Mouse (Mus musculus): ENCODE measurements around the gene Cdh13. TPM values are rescaled to one million over a fixed set of nuclear protein-coding genes. Genes with fewer than 3 reads are reported as not detected.

Cdh13 gene
- polyA plus RNA-seq, 1 experiment from 2014 or later = 20.0 TPM

GRCm38 (mm10) chr8:119072291-119072690 lies 788.8 kb downstream of the Cdh13 start:
- Histone ChIP-seq H3K9me3 (replicated peaks) (no peaks in the 10 kb centered on the region), H3K4me1 (no peaks in the 10 kb centered on the region), H3K27me3 (no peaks in the 10 kb centered on the region), H3K4me2 (replicated peaks) (no peak overlapping the region), H3K9ac (no peak overlapping the region), H3K36me3 (no peaks in the 10 kb centered on the region), H3K27ac (replicated peaks) (no peak overlapping the region), H3K4me3 (replicated peaks) (no peak overlapping the region)
- 72% methylated on average over 6 of the region's 6 CpGs for WGBS
- no peak for ATAC-seq (ENCODE audit: insufficient number of reproducible peaks, low FRiP score, low TSS enrichment, low read depth)

GRCm38 (mm10) chr8:119085022-119085421 lies 801.5 kb downstream of the Cdh13 start:
- H3K4me3 ChIP-seq (replicated peaks) = no peak overlapping the region
- no peaks in the 10 kb centered on the region for H3K36me3 ChIP-seq
- no peak overlapping the region for H3K27ac ChIP-seq (replicated peaks)
- 66% methylated on average over 8 of the region's 8 CpGs for WGBS
- ATAC-seq (ENCODE audit: insufficient number of reproducible peaks, low FRiP score, low TSS enrichment, low read depth) = no peak
- H3K4me2 ChIP-seq (replicated peaks) = no peak overlapping the region
- H3K9ac ChIP-seq = no peak overlapping the region
- H3K4me1 ChIP-seq = no peaks in the 10 kb centered on the region
- no peaks in the 10 kb centered on the region for H3K9me3 ChIP-seq (replicated peaks)
- H3K27me3 ChIP-seq = no peaks in the 10 kb centered on the region

GRCm38 (mm10) chr8:119098261-119098660 lies 814.7 kb downstream of the Cdh13 start:
- Histone ChIP-seq H3K4me3 (replicated peaks) (no peak overlapping the region), H3K27ac (replicated peaks) (no peak overlapping the region), H3K4me1 (0 out of 2 replicates have a peak, but pooled peaks cover 4% of the 10 kb centered on the region), H3K9ac (no peak overlapping the region), H3K9me3 (replicated peaks) (no peaks in the 10 kb centered on the region), H3K27me3 (no peaks in the 10 kb centered on the region), H3K4me2 (replicated peaks) (no peak overlapping the region), H3K36me3 (no peaks in the 10 kb centered on the region)
- 16% methylated on average over 6 of the region's 6 CpGs for WGBS
- ATAC-seq (ENCODE audit: insufficient number of reproducible peaks, low FRiP score, low TSS enrichment, low read depth) = no peak

GRCm38 (mm10) chr8:119102871-119103270 lies 819.3 kb downstream of the Cdh13 start:
- H3K36me3 ChIP-seq = no peaks in the 10 kb centered on the region

GRCm38 (mm10) chr8:119109655-119110054 lies 826.1 kb downstream of the Cdh13 start:
- Histone ChIP-seq H3K9ac (no peak overlapping the region), H3K4me2 (replicated peaks) (no peak overlapping the region), H3K27ac (replicated peaks) (no peak overlapping the region), H3K9me3 (replicated peaks) (no peaks in the 10 kb centered on the region), H3K4me3 (replicated peaks) (no peak overlapping the region), H3K4me1 (no peaks in the 10 kb centered on the region), H3K36me3 (no peaks in the 10 kb centered on the region), H3K27me3 (no peaks in the 10 kb centered on the region)
- WGBS = 69% methylated on average over 7 of the region's 7 CpGs
- ATAC-seq (ENCODE audit: insufficient number of reproducible peaks, low FRiP score, low TSS enrichment, low read depth) = no peak

More at GRCm38 (mm10) chr8:119102871-119103270, 819.3 kb downstream of the Cdh13 start:
- no peak overlapping the region for H3K27ac ChIP-seq (replicated peaks)
- H3K27me3 ChIP-seq = no peaks in the 10 kb centered on the region
- H3K9me3 ChIP-seq (replicated peaks) = no peaks in the 10 kb centered on the region
- 66% methylated on average over 6 of the region's 6 CpGs for WGBS
- H3K4me2 ChIP-seq (replicated peaks) = no peak overlapping the region
- H3K4me1 ChIP-seq = 0 out of 2 replicates have a peak, but pooled peaks cover 3% of the 10 kb centered on the region
- H3K4me3 ChIP-seq (replicated peaks) = no peak overlapping the region
- no peak for ATAC-seq (ENCODE audit: insufficient number of reproducible peaks, low FRiP score, low TSS enrichment, low read depth)
- H3K9ac ChIP-seq = no peak overlapping the region

GRCm38 (mm10) chr8:119112861-119113260 lies 829.3 kb downstream of the Cdh13 start:
- H3K9me3 ChIP-seq (replicated peaks) = no peaks in the 10 kb centered on the region
- WGBS = 77% methylated on average over 3 of the region's 3 CpGs
- H3K9ac ChIP-seq = no peak overlapping the region
- no peak for ATAC-seq (ENCODE audit: insufficient number of reproducible peaks, low FRiP score, low TSS enrichment, low read depth)
- H3K4me2 ChIP-seq (replicated peaks) = no peak overlapping the region
- no peaks in the 10 kb centered on the region for H3K27me3 ChIP-seq
- no peak overlapping the region for H3K27ac ChIP-seq (replicated peaks)
- no peaks in the 10 kb centered on the region for H3K36me3 ChIP-seq
- no peak overlapping the region for H3K4me3 ChIP-seq (replicated peaks)
- no peaks in the 10 kb centered on the region for H3K4me1 ChIP-seq

GRCm38 (mm10) chr8:119121236-119121635 lies 837.7 kb downstream of the Cdh13 start:
- ATAC-seq (ENCODE audit: insufficient number of reproducible peaks, low FRiP score, low TSS enrichment, low read depth) = no peak
- H3K27me3 ChIP-seq = no peaks in the 10 kb centered on the region
- no peak overlapping the region for H3K4me2 ChIP-seq (replicated peaks)
- no peaks in the 10 kb centered on the region for H3K9me3 ChIP-seq (replicated peaks)
- no peak overlapping the region for H3K27ac ChIP-seq (replicated peaks)
- no peaks in the 10 kb centered on the region for H3K36me3 ChIP-seq
- H3K4me3 ChIP-seq (replicated peaks) = no peak overlapping the region
- no peak overlapping the region for H3K9ac ChIP-seq
- peaks cover 9% of the 10 kb centered on the region for H3K4me1 ChIP-seq
- WGBS = 31% methylated on average over 13 of the region's 13 CpGs

GRCm38 (mm10) chr8:119127841-119128240 lies 844.3 kb downstream of the Cdh13 start:
- ATAC-seq (ENCODE audit: insufficient number of reproducible peaks, low FRiP score, low TSS enrichment, low read depth) = no peak
- Histone ChIP-seq H3K4me1 (peaks cover 5% of the 10 kb centered on the region; the same call in 1 of the 2 replicates), H3K9me3 (replicated peaks) (no peaks in the 10 kb centered on the region), H3K27me3 (no peaks in the 10 kb centered on the region), H3K27ac (replicated peaks) (no peak overlapping the region), H3K4me3 (replicated peaks) (no peak overlapping the region), H3K36me3 (no peaks in the 10 kb centered on the region), H3K9ac (no peak overlapping the region), H3K4me2 (replicated peaks) (no peak overlapping the region)
- 39% methylated on average over 8 of the region's 8 CpGs for WGBS

- 65% methylated on average over 3 of the region's 3 CpGs for WGBS
- Histone ChIP-seq H3K9me3 (replicated peaks) (no peaks in the 10 kb centered on the region), H3K9ac (no peak overlapping the region), H3K4me1 (peaks cover 5% of the 10 kb centered on the region; the same call in 1 of the 2 replicates), H3K27me3 (no peaks in the 10 kb centered on the region), H3K36me3 (no peaks in the 10 kb centered on the region), H3K27ac (replicated peaks) (no peak overlapping the region), H3K4me3 (replicated peaks) (no peak overlapping the region), H3K4me2 (replicated peaks) (no peak overlapping the region)
- ATAC-seq (ENCODE audit: insufficient number of reproducible peaks, low FRiP score, low TSS enrichment, low read depth) = no peak
Observed at GRCm38 (mm10) chr8:119128266-119128665, 844.7 kb downstream of the Cdh13 start.

GRCm38 (mm10) chr8:119156454-119156921 lies 873.0 kb downstream of the Cdh13 start:
- Histone ChIP-seq H3K27ac (replicated peaks) (no peak overlapping the region), H3K4me1 (no peaks in the 10 kb centered on the region), H3K9ac (no peak overlapping the region), H3K27me3 (no peaks in the 10 kb centered on the region), H3K4me3 (replicated peaks) (no peak overlapping the region), H3K4me2 (replicated peaks) (no peak overlapping the region), H3K36me3 (no peaks in the 10 kb centered on the region), H3K9me3 (replicated peaks) (no peaks in the 10 kb centered on the region)
- no peak for ATAC-seq (ENCODE audit: insufficient number of reproducible peaks, low FRiP score, low TSS enrichment, low read depth)
- 61% methylated on average over 6 of the region's 6 CpGs for WGBS

GRCm38 (mm10) chr8:119158628-119159027 lies 875.1 kb downstream of the Cdh13 start:
- Histone ChIP-seq H3K27me3 (no peaks in the 10 kb centered on the region), H3K4me2 (replicated peaks) (no peak overlapping the region), H3K36me3 (no peaks in the 10 kb centered on the region), H3K9me3 (replicated peaks) (no peaks in the 10 kb centered on the region), H3K4me3 (replicated peaks) (no peak overlapping the region), H3K4me1 (no peaks in the 10 kb centered on the region), H3K9ac (no peak overlapping the region), H3K27ac (replicated peaks) (no peak overlapping the region)
- ATAC-seq (ENCODE audit: insufficient number of reproducible peaks, low FRiP score, low TSS enrichment, low read depth) = no peak
- 65% methylated on average over 5 of the region's 5 CpGs for WGBS

- Histone ChIP-seq H3K9me3 (replicated peaks) (no peaks in the 10 kb centered on the region), H3K27ac (replicated peaks) (no peak overlapping the region), H3K4me1 (no peaks in the 10 kb centered on the region), H3K9ac (no peak overlapping the region), H3K27me3 (no peaks in the 10 kb centered on the region), H3K36me3 (no peaks in the 10 kb centered on the region), H3K4me2 (replicated peaks) (no peak overlapping the region), H3K4me3 (replicated peaks) (no peak overlapping the region)
- ATAC-seq (ENCODE audit: insufficient number of reproducible peaks, low FRiP score, low TSS enrichment, low read depth) = no peak
- 35% methylated on average over 8 of the region's 8 CpGs for WGBS
Observed at GRCm38 (mm10) chr8:119159794-119160193, 876.3 kb downstream of the Cdh13 start.
